Mouse (Mus musculus): ENCODE measurements around the gene Uaca. TPM values are rescaled to one million over a fixed set of nuclear protein-coding genes. Genes with fewer than 3 reads are reported as not detected.
A peak's percentile ranks its signal among the peaks of the same experiment; 100 is the strongest.

Uaca gene
- polyA plus RNA-seq, 1 experiment from 2014 or later: 23.5 TPM

GRCm38 (mm10) chr9:60759436-60760007 is 34.8 kb upstream of the Uaca start:
- Histone ChIP-seq H3K27me3 (replicated peaks; ENCODE audit: insufficient read depth, low read length) (no peaks in the 10 kb centered on the region), H3K36me3 (ENCODE audit: insufficient read depth, low read length) (no peaks in the 10 kb centered on the region), H3K4me2 (replicated peaks; ENCODE audit: low read depth, low read length) (no peak overlapping the region), H3K27ac (ENCODE audit: low read length) (no peak overlapping the region), H3K4me3 (ENCODE audit: low read depth, low read length) (no peak overlapping the region), H3K4me1 (ENCODE audit: insufficient read depth, low read depth, low read length) (peaks cover 7% of the 10 kb centered on the region; the same call in 1 of the 2 replicates), H3K9me3 (ENCODE audit: low read length) (no peaks in the 10 kb centered on the region), H3K9ac (replicated peaks; ENCODE audit: low read depth) (no peak overlapping the region)
- DNase-seq (ENCODE audit: low spot score) (no peak), ATAC-seq (no peak)
- no peak for TF ChIP-seq EP300 (IDR thresholded peaks at IDR 0.05)
- no peak for TF ChIP-seq CTCF (IDR thresholded peaks at IDR 0.05)
- WGBS: 40% methylated on average over 10 of the region's 10 CpGs

GRCm38 (mm10) chr9:60765181-60765580 is 29.2 kb upstream of the Uaca start:
- Histone ChIP-seq H3K9me3 (ENCODE audit: low read length) (no peaks in the 10 kb centered on the region), H3K4me2 (replicated peaks; ENCODE audit: low read depth, low read length) (no peak overlapping the region), H3K9ac (replicated peaks; ENCODE audit: low read depth) (no peak overlapping the region), H3K36me3 (ENCODE audit: insufficient read depth, low read length) (no peaks in the 10 kb centered on the region), H3K27ac (ENCODE audit: low read length) (no peak overlapping the region), H3K4me3 (ENCODE audit: low read depth, low read length) (no peak overlapping the region), H3K27me3 (replicated peaks; ENCODE audit: insufficient read depth, low read length) (no peaks in the 10 kb centered on the region), H3K4me1 (ENCODE audit: insufficient read depth, low read depth, low read length) (no peaks in the 10 kb centered on the region; the same call in 1 of the 2 replicates)
- peak; percentile 38 for DNase-seq (ENCODE audit: low spot score)
- ATAC-seq: peak; percentile 26; the same call in 1 of the 2 replicates
- 27% methylated on average over 2 of the region's 2 CpGs for WGBS
- TF ChIP-seq EP300 (IDR thresholded peaks at IDR 0.05) (no peak), CTCF (IDR thresholded peaks at IDR 0.05) (no peak)

- Histone ChIP-seq H3K9ac (replicated peaks; ENCODE audit: low read depth) (no peak overlapping the region), H3K4me3 (ENCODE audit: low read depth, low read length) (no peak overlapping the region), H3K4me1 (ENCODE audit: insufficient read depth, low read depth, low read length) (no peaks in the 10 kb centered on the region; the same call in 1 of the 2 replicates), H3K36me3 (ENCODE audit: insufficient read depth, low read length) (no peaks in the 10 kb centered on the region), H3K27me3 (replicated peaks; ENCODE audit: insufficient read depth, low read length) (no peaks in the 10 kb centered on the region), H3K4me2 (replicated peaks; ENCODE audit: low read depth, low read length) (no peak overlapping the region), H3K9me3 (ENCODE audit: low read length) (no peaks in the 10 kb centered on the region), H3K27ac (ENCODE audit: low read length) (no peak overlapping the region)
- 57% methylated on average over 9 of the region's 9 CpGs for WGBS
- DNase-seq (ENCODE audit: low spot score) (peak; percentile 35), ATAC-seq (peak; percentile 44)
- TF ChIP-seq CTCF (IDR thresholded peaks at IDR 0.05) (no peak), EP300 (IDR thresholded peaks at IDR 0.05) (no peak)
These were observed 25.9 kb upstream of the Uaca start for GRCm38 (mm10) chr9:60768393-60768792.

GRCm38 (mm10) chr9:60769711-60770111 is 24.6 kb upstream of the Uaca start:
- no peak overlapping the region for H3K4me3 ChIP-seq (ENCODE audit: low read depth, low read length)
- DNase-seq (ENCODE audit: low spot score): no peak
- no peak overlapping the region for H3K4me2 ChIP-seq (replicated peaks; ENCODE audit: low read depth, low read length)
- no peak for ATAC-seq
- H3K9ac ChIP-seq (replicated peaks; ENCODE audit: low read depth): no peak overlapping the region
- H3K4me1 ChIP-seq (ENCODE audit: insufficient read depth, low read depth, low read length): no peaks in the 10 kb centered on the region; the same call in 1 of the 2 replicates
- H3K36me3 ChIP-seq (ENCODE audit: insufficient read depth, low read length): no peaks in the 10 kb centered on the region
- WGBS: 52% methylated on average over 6 of the region's 6 CpGs
- TF ChIP-seq CTCF (IDR thresholded peaks at IDR 0.05) (no peak), EP300 (IDR thresholded peaks at IDR 0.05) (no peak)
- no peaks in the 10 kb centered on the region for H3K9me3 ChIP-seq (ENCODE audit: low read length)
- no peaks in the 10 kb centered on the region for H3K27me3 ChIP-seq (replicated peaks; ENCODE audit: insufficient read depth, low read length)
- H3K27ac ChIP-seq (ENCODE audit: low read length): no peak overlapping the region

GRCm38 (mm10) chr9:60773713-60774112 is 20.6 kb upstream of the Uaca start:
- ATAC-seq: no peak
- Histone ChIP-seq H3K4me1 (ENCODE audit: insufficient read depth, low read depth, low read length) (no peaks in the 10 kb centered on the region), H3K4me2 (replicated peaks; ENCODE audit: low read depth, low read length) (no peak overlapping the region), H3K4me3 (ENCODE audit: low read depth, low read length) (no peak overlapping the region), H3K9ac (replicated peaks; ENCODE audit: low read depth) (no peak overlapping the region), H3K27me3 (replicated peaks; ENCODE audit: insufficient read depth, low read length) (no peaks in the 10 kb centered on the region), H3K36me3 (ENCODE audit: insufficient read depth, low read length) (no peaks in the 10 kb centered on the region), H3K9me3 (ENCODE audit: low read length) (no peaks in the 10 kb centered on the region), H3K27ac (ENCODE audit: low read length) (no peak overlapping the region)
- TF ChIP-seq CTCF (IDR thresholded peaks at IDR 0.05) (no peak), EP300 (IDR thresholded peaks at IDR 0.05) (no peak)
- no peak for DNase-seq (ENCODE audit: low spot score)
- 77% methylated on average over 2 of the region's 2 CpGs for WGBS

GRCm38 (mm10) chr9:60776899-60777298 is 17.4 kb upstream of the Uaca start:
- no peaks in the 10 kb centered on the region for H3K9me3 ChIP-seq (ENCODE audit: low read length)
- H3K9ac ChIP-seq (replicated peaks; ENCODE audit: low read depth): no peak overlapping the region
- no peaks in the 10 kb centered on the region for H3K36me3 ChIP-seq (ENCODE audit: insufficient read depth, low read length)
- H3K4me3 ChIP-seq (ENCODE audit: low read depth, low read length): no peak overlapping the region
- no peaks in the 10 kb centered on the region for H3K4me1 ChIP-seq (ENCODE audit: insufficient read depth, low read depth, low read length)
- H3K27ac ChIP-seq (ENCODE audit: low read length): no peak overlapping the region
- no peak for TF ChIP-seq EP300 (IDR thresholded peaks at IDR 0.05)
- no peak for TF ChIP-seq CTCF (IDR thresholded peaks at IDR 0.05)
- H3K27me3 ChIP-seq (replicated peaks; ENCODE audit: insufficient read depth, low read length): no peaks in the 10 kb centered on the region
- DNase-seq (ENCODE audit: low spot score) (no peak), ATAC-seq (no peak)
- WGBS: 59% methylated on average over 9 of the region's 9 CpGs
- H3K4me2 ChIP-seq (replicated peaks; ENCODE audit: low read depth, low read length): no peak overlapping the region

All from lung, postnatal 0 days (tissue).